8 mouse cellular contexts compared by ENCODE assay signal in the genomic region with DNA sequence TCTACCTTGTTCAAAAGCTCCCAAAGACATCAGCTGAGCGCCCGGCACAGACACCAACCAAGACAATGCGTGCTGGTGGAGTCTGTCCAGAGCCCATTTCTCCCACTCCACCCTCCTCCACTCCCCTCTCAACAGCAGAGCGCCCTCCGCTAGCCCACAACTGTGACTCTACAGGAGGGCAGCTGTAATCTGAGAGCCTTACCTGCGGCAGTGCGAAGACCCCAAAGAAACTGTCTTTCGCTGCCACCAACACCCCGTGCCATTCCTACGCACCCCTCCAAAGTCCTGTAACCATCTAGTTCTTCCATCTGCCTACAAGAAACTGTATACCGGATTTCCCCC. TPM values are rescaled to one million over a fixed set of nuclear protein-coding genes. Genes with fewer than 3 reads are reported as not detected.
DNase-seq lines count a peak whose midpoint lies in the region; ATAC-seq and TF ChIP-seq lines count a peak whose summit lies in the region.

1110004F10Rik (plus strand) TSS at position 202 of the 342 bp plus-strand sequence.

- no peak within 1 kb of the TSS for H3K27ac ChIP-seq in spleen, adult 2 months (ENCODE audit: insufficient read depth, low read length)
- no peak within 1 kb of the TSS for H3K27ac ChIP-seq in bone marrow, adult 2 months (ENCODE audit: control insufficient read depth, insufficient read depth, low read depth, low read length, poor library complexity)
- H3K27ac ChIP-seq in liver, embryonic 15.5 days (replicated peaks) = no peak within 1 kb of the TSS
- H3K27ac ChIP-seq in stomach, embryonic 15.5 days = no peak within 1 kb of the TSS

- 6% methylated on average over 11 of the region's 11 CpGs for WGBS in spleen, adult 2 months
- 3% methylated on average over 11 of the region's 11 CpGs for WGBS in bone marrow, adult 2 months
- under 1% methylated on average over 11 of the region's 11 CpGs for WGBS in liver, embryonic 15.5 days (ENCODE audit: insufficient replicate concordance)
- WGBS in stomach, embryonic 15.5 days = 1% methylated on average over 11 of the region's 11 CpGs

- no peaks in the 10 kb centered on the region for H3K36me3 ChIP-seq in spleen, adult 2 months (ENCODE audit: control insufficient read depth, insufficient read depth, low read length)
- H3K36me3 ChIP-seq in liver, embryonic 15.5 days (replicated peaks) = no peaks in the 10 kb centered on the region
- H3K36me3 ChIP-seq in stomach, embryonic 15.5 days = no peaks in the 10 kb centered on the region

- no peak for ATAC-seq in inflammation-experienced regulatory T-cells, adult 6 months
- no peak; the same call in 1 of the 2 replicates for ATAC-seq in liver, embryonic 15.5 days (ENCODE audit: insufficient read depth)
- no peak; the same call in 1 of the 2 replicates for ATAC-seq in stomach, embryonic 15.5 days (ENCODE audit: insufficient read depth, low FRiP score, low read depth)

- no peak for DNase-seq in spleen, adult 2 months (ENCODE audit: low read depth in 1 of 2, low spot score in 2 of 2)
- no peak for DNase-seq in spleen, adult 12 weeks (ENCODE audit: low spot score)
- no peak for DNase-seq in gastrocnemius, postnatal 25 days
- no peak for DNase-seq in thymus, postnatal 14 days

- peak within 1 kb of the TSS; percentile 75 for H3K4me2 ChIP-seq in liver, embryonic 15.5 days
- H3K4me2 ChIP-seq in stomach, embryonic 15.5 days = peak within 1 kb of the TSS; percentile 97

- H3K4me1 ChIP-seq in spleen, adult 2 months (ENCODE audit: control insufficient read depth, insufficient read depth, insufficient read length) = peaks cover 5% of the 10 kb centered on the region; the same call in 1 of the 2 replicates
- no peaks in the 10 kb centered on the region; the same call in 1 of the 2 replicates for H3K4me1 ChIP-seq in bone marrow, adult 2 months (ENCODE audit: control insufficient read depth, insufficient read depth, low read length)
- H3K4me1 ChIP-seq in liver, embryonic 15.5 days (replicated peaks) = peaks cover 28% of the 10 kb centered on the region
- H3K4me1 ChIP-seq in stomach, embryonic 15.5 days = peaks cover 12% of the 10 kb centered on the region

- H3K9me3 ChIP-seq in liver, embryonic 15.5 days (replicated peaks) = no peaks in the 10 kb centered on the region
- H3K9me3 ChIP-seq in stomach, embryonic 15.5 days = no peaks in the 10 kb centered on the region

- TF ChIP-seq POLR2A in spleen, adult 2 months (IDR thresholded peaks at IDR 0.05; ENCODE audit: low read depth, low read length) = no peak
- no peak for TF ChIP-seq POLR2A in bone marrow, adult 2 months (IDR thresholded peaks at IDR 0.05; ENCODE audit: borderline replicate concordance, control insufficient read depth, low read depth, low read length)

- H3K4me3 ChIP-seq in spleen, adult 2 months (ENCODE audit: extremely low read depth, insufficient read depth, insufficient read length) = peak within 1 kb of the TSS; percentile 46
- peak within 1 kb of the TSS; percentile 42 for H3K4me3 ChIP-seq in bone marrow, adult 2 months (replicated peaks; ENCODE audit: control insufficient read depth, low read depth, low read length)
- peak within 1 kb of the TSS; percentile 50 for H3K4me3 ChIP-seq in liver, embryonic 15.5 days (replicated peaks)
- peak within 1 kb of the TSS; percentile 49 for H3K4me3 ChIP-seq in stomach, embryonic 15.5 days (replicated peaks)

- H3K27me3 ChIP-seq in spleen, adult 2 months (ENCODE audit: control insufficient read depth, insufficient read depth, low read length) = peaks cover 15% of the 10 kb centered on the region
- H3K27me3 ChIP-seq in liver, embryonic 15.5 days = peaks cover 82% of the 10 kb centered on the region
- peaks cover 29% of the 10 kb centered on the region for H3K27me3 ChIP-seq in stomach, embryonic 15.5 days (replicated peaks)

- TF ChIP-seq CTCF in spleen, adult 2 months (IDR thresholded peaks at IDR 0.05; ENCODE audit: extremely low read depth, insufficient read depth, insufficient read length, insufficient replicate concordance) = no peak
- no peak for TF ChIP-seq CTCF in bone marrow, adult 2 months (IDR thresholded peaks at IDR 0.05; ENCODE audit: control insufficient read depth, insufficient read depth, low read length)

- H3K9ac ChIP-seq in liver, embryonic 15.5 days = no peak within 1 kb of the TSS
- peak within 1 kb of the TSS; percentile 16; the same call in 1 of the 2 replicates for H3K9ac ChIP-seq in stomach, embryonic 15.5 days

RNA-seq across cellular contexts. Expression of gene 1110004F10Rik, which starts in this region (rescaled TPM):
- 25.7 and 27.6 TPM in 2 replicates for polyA plus RNA-seq in spleen, adult 2 months (2012; rRNA removed)
- 48.4 and 61.8 TPM in 2 replicates for polyA plus RNA-seq in bone marrow, adult 2 months (2011; ENCODE audit: insufficient read depth, insufficient read length, low replicate concordance, missing spikeins)
- 10 to 100 TPM; 41.2 to 42.4 TPM for total RNA-seq in gastrocnemius, postnatal 25 days (2021)
- polyA plus RNA-seq in inflammation-experienced regulatory T-cells, adult 6 months (2017; shearing (Covaris generic)) = 100 to 1,000 TPM; 199 to 229 (median 218) TPM
- 88.2 and 94.2 TPM in 2 replicates for polyA plus RNA-seq in liver, embryonic 15.5 days (2015; fragmentation: Nextera tagmentation; extraction: Ambion mirVana)
- 226 and 230 TPM in 2 replicates for polyA plus RNA-seq in stomach, embryonic 15.5 days (2015; fragmentation: Nextera tagmentation; extraction: Ambion mirVana)
